Mouse (Mus musculus): ENCODE measurements around the gene Pdzd2. TPM values are rescaled to one million over a fixed set of nuclear protein-coding genes. Genes with fewer than 3 reads are reported as not detected.

Gene Pdzd2
- polyA plus RNA-seq, 1 experiment from 2014 or later = 13.7 TPM

- H3K27ac ChIP-seq = no peak overlapping the region
- H3K9me3 ChIP-seq = no peaks in the 10 kb centered on the region
- no peak overlapping the region for H3K4me3 ChIP-seq
- ATAC-seq (ENCODE audit: insufficient number of reproducible peaks, insufficient read depth, low FRiP score, low TSS enrichment) = no peak
- no peak overlapping the region for H3K9ac ChIP-seq
- peaks cover 5% of the 10 kb centered on the region; the same call in 1 of the 2 replicates for H3K4me1 ChIP-seq
- no peaks in the 10 kb centered on the region for H3K36me3 ChIP-seq
- 83% methylated on average over 11 of the region's 11 CpGs for WGBS
- no peaks in the 10 kb centered on the region for H3K27me3 ChIP-seq
- no peak overlapping the region for H3K4me2 ChIP-seq (replicated peaks)
These were observed 122.1 kb downstream of the Pdzd2 start for GRCm38 (mm10) chr15:12617651-12618050.

- Histone ChIP-seq H3K4me3 (no peak overlapping the region), H3K9ac (no peak overlapping the region), H3K9me3 (no peaks in the 10 kb centered on the region), H3K27me3 (no peaks in the 10 kb centered on the region), H3K4me1 (peaks cover 3% of the 10 kb centered on the region; the same call in 1 of the 2 replicates), H3K4me2 (replicated peaks) (no peak overlapping the region), H3K36me3 (no peaks in the 10 kb centered on the region), H3K27ac (no peak overlapping the region)
- 0 out of 2 replicates have a peak, but pooled peaks have one; percentile 31 for ATAC-seq (ENCODE audit: insufficient number of reproducible peaks, insufficient read depth, low FRiP score, low TSS enrichment)
- 67% methylated on average over 8 of the region's 8 CpGs for WGBS
These were observed 122.5 kb downstream of the Pdzd2 start for GRCm38 (mm10) chr15:12617220-12617619.

- WGBS = 68% methylated on average over 20 of the region's 20 CpGs
- no peak overlapping the region; the same call in 1 of the 2 replicates for H3K4me2 ChIP-seq (replicated peaks)
- H3K9me3 ChIP-seq = no peaks in the 10 kb centered on the region
- H3K9ac ChIP-seq = no peak overlapping the region
- H3K36me3 ChIP-seq = no peaks in the 10 kb centered on the region
- H3K27ac ChIP-seq = no peak overlapping the region
- no peak for ATAC-seq (ENCODE audit: insufficient number of reproducible peaks, insufficient read depth, low FRiP score, low TSS enrichment)
- H3K4me3 ChIP-seq = no peak overlapping the region
- no peaks in the 10 kb centered on the region; the same call in 1 of the 2 replicates for H3K4me1 ChIP-seq
- H3K27me3 ChIP-seq = no peaks in the 10 kb centered on the region
These were observed 124.5 kb downstream of the Pdzd2 start for GRCm38 (mm10) chr15:12614944-12615878.

GRCm38 (mm10) chr15:12614011-12614410, 125.7 kb downstream of the Pdzd2 start:
- ATAC-seq (ENCODE audit: insufficient number of reproducible peaks, insufficient read depth, low FRiP score, low TSS enrichment) = no peak
- H3K4me3 ChIP-seq = no peak overlapping the region
- H3K9me3 ChIP-seq = no peaks in the 10 kb centered on the region
- H3K4me1 ChIP-seq = no peaks in the 10 kb centered on the region; the same call in 1 of the 2 replicates
- H3K36me3 ChIP-seq = no peaks in the 10 kb centered on the region
- H3K9ac ChIP-seq = no peak overlapping the region
- 56% methylated on average over 9 of the region's 9 CpGs for WGBS
- H3K27ac ChIP-seq = no peak overlapping the region
- no peak overlapping the region for H3K4me2 ChIP-seq (replicated peaks)
- H3K27me3 ChIP-seq = no peaks in the 10 kb centered on the region

GRCm38 (mm10) chr15:12612944-12613675, 126.6 kb downstream of the Pdzd2 start:
- Histone ChIP-seq H3K27me3 (no peaks in the 10 kb centered on the region), H3K4me1 (no peaks in the 10 kb centered on the region; the same call in 1 of the 2 replicates), H3K36me3 (no peaks in the 10 kb centered on the region), H3K27ac (no peak overlapping the region), H3K9ac (no peak overlapping the region), H3K9me3 (no peaks in the 10 kb centered on the region), H3K4me3 (no peak overlapping the region), H3K4me2 (replicated peaks) (no peak overlapping the region)
- 73% methylated on average over 7 of the region's 7 CpGs for WGBS
- ATAC-seq (ENCODE audit: insufficient number of reproducible peaks, insufficient read depth, low FRiP score, low TSS enrichment) = no peak

- H3K9me3 ChIP-seq = no peaks in the 10 kb centered on the region
- no peak overlapping the region for H3K9ac ChIP-seq
- no peak overlapping the region for H3K4me3 ChIP-seq
- no peak overlapping the region for H3K27ac ChIP-seq
- no peak for ATAC-seq (ENCODE audit: insufficient number of reproducible peaks, insufficient read depth, low FRiP score, low TSS enrichment)
- no peaks in the 10 kb centered on the region for H3K36me3 ChIP-seq
- no peaks in the 10 kb centered on the region for H3K27me3 ChIP-seq
- WGBS = 80% methylated on average over 6 of the region's 6 CpGs
- H3K4me1 ChIP-seq = peaks cover 8% of the 10 kb centered on the region; the same call in 1 of the 2 replicates
- H3K4me2 ChIP-seq (replicated peaks) = no peak overlapping the region
These were observed 131.6 kb downstream of the Pdzd2 start for GRCm38 (mm10) chr15:12608090-12608489.

GRCm38 (mm10) chr15:12606306-12606705, 133.4 kb downstream of the Pdzd2 start:
- 76% methylated on average over 9 of the region's 9 CpGs for WGBS
- Histone ChIP-seq H3K9me3 (no peaks in the 10 kb centered on the region), H3K4me1 (peaks cover 8% of the 10 kb centered on the region; the same call in 1 of the 2 replicates), H3K27ac (no peak overlapping the region), H3K4me2 (replicated peaks) (no peak overlapping the region), H3K9ac (no peak overlapping the region), H3K27me3 (no peaks in the 10 kb centered on the region), H3K36me3 (no peaks in the 10 kb centered on the region), H3K4me3 (no peak overlapping the region)
- no peak for ATAC-seq (ENCODE audit: insufficient number of reproducible peaks, insufficient read depth, low FRiP score, low TSS enrichment)

GRCm38 (mm10) chr15:12605239-12605993, 134.3 kb downstream of the Pdzd2 start:
- Histone ChIP-seq H3K36me3 (no peaks in the 10 kb centered on the region), H3K4me1 (peaks cover 8% of the 10 kb centered on the region; the same call in 1 of the 2 replicates), H3K4me3 (no peak overlapping the region), H3K9me3 (no peaks in the 10 kb centered on the region), H3K27ac (peak overlapping the region; percentile 61; the same call in 1 of the 2 replicates), H3K4me2 (replicated peaks) (no peak overlapping the region), H3K9ac (no peak overlapping the region), H3K27me3 (no peaks in the 10 kb centered on the region)
- ATAC-seq (ENCODE audit: insufficient number of reproducible peaks, insufficient read depth, low FRiP score, low TSS enrichment) = no peak
- WGBS = 66% methylated on average over 10 of the region's 10 CpGs

- H3K27ac ChIP-seq = no peak overlapping the region
- no peaks in the 10 kb centered on the region for H3K36me3 ChIP-seq
- H3K9ac ChIP-seq = no peak overlapping the region
- no peaks in the 10 kb centered on the region for H3K9me3 ChIP-seq
- no peak overlapping the region for H3K4me2 ChIP-seq (replicated peaks)
- no peak for ATAC-seq (ENCODE audit: insufficient number of reproducible peaks, insufficient read depth, low FRiP score, low TSS enrichment)
- H3K4me3 ChIP-seq = no peak overlapping the region
- 95% methylated on average over 4 of the region's 4 CpGs for WGBS
- H3K4me1 ChIP-seq = peaks cover 8% of the 10 kb centered on the region; the same call in 1 of the 2 replicates
- H3K27me3 ChIP-seq = no peaks in the 10 kb centered on the region
These were observed 136.1 kb downstream of the Pdzd2 start for GRCm38 (mm10) chr15:12603674-12604073.

- Histone ChIP-seq H3K4me3 (no peak overlapping the region), H3K9ac (no peak overlapping the region), H3K27me3 (no peaks in the 10 kb centered on the region), H3K9me3 (no peaks in the 10 kb centered on the region), H3K36me3 (no peaks in the 10 kb centered on the region), H3K4me2 (replicated peaks) (no peak overlapping the region), H3K4me1 (no peaks in the 10 kb centered on the region), H3K27ac (no peak overlapping the region)
- WGBS = 65% methylated on average over 4 of the region's 4 CpGs
- no peak for ATAC-seq (ENCODE audit: insufficient number of reproducible peaks, insufficient read depth, low FRiP score, low TSS enrichment)
These were observed 146.6 kb downstream of the Pdzd2 start for GRCm38 (mm10) chr15:12593094-12593493.

- ATAC-seq (ENCODE audit: insufficient number of reproducible peaks, insufficient read depth, low FRiP score, low TSS enrichment) = no peak
- Histone ChIP-seq H3K9me3 (no peaks in the 10 kb centered on the region), H3K27ac (no peak overlapping the region), H3K4me2 (replicated peaks) (no peak overlapping the region), H3K4me3 (no peak overlapping the region), H3K27me3 (no peaks in the 10 kb centered on the region), H3K4me1 (no peaks in the 10 kb centered on the region), H3K9ac (no peak overlapping the region), H3K36me3 (no peaks in the 10 kb centered on the region)
- WGBS = 44% methylated on average over 3 of the region's 3 CpGs
These were observed 147.1 kb downstream of the Pdzd2 start for GRCm38 (mm10) chr15:12592628-12593027.

Measured in embryonic facial prominence, embryonic 12.5 days (tissue).